Mouse (Mus musculus): Measurements from ENCODE around the gene Nos1ap.
A peak's percentile ranks its signal among the peaks of the same experiment; 100 is the strongest.

The Nos1ap gene

GRCm38 (mm10) chr1:170589219-170590040 lies at the start of gene Nos1ap:
Gene Nos1ap, minus strand, starts transcription at chr1:170589861.
- peak; percentile 91 for DNase-seq

- DNase-seq = no peak
Observed at GRCm38 (mm10) chr1:170638941-170639340, 49.3 kb upstream of the Nos1ap start.

GRCm38 (mm10) chr1:170632856-170633255 lies 43.2 kb upstream of the Nos1ap start:
- DNase-seq = no peak

DNA sequence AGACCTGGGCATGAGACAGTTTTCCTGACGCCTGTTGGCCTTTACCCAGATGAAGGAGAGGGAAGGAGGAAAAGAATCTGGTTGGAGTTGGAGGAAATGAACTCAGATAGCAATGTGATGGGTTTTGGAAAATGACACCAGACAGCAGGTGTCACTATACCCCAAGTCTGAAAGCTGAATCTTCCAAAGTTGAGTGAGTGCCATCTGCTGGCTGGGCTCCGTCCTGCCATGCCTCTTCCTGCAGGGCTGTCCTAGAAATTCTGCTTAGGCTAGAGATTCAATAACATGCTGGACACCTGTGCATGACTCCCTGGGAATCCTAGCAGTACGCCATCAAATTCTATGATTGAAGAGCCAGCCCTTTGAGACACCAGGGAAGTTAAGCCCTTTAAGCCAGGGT lies 42.7 kb upstream of the Nos1ap start:
- DNase-seq = peak; percentile 79

- DNase-seq = no peak
Observed at GRCm38 (mm10) chr1:170631571-170631970, 41.9 kb upstream of the Nos1ap start.

DNA sequence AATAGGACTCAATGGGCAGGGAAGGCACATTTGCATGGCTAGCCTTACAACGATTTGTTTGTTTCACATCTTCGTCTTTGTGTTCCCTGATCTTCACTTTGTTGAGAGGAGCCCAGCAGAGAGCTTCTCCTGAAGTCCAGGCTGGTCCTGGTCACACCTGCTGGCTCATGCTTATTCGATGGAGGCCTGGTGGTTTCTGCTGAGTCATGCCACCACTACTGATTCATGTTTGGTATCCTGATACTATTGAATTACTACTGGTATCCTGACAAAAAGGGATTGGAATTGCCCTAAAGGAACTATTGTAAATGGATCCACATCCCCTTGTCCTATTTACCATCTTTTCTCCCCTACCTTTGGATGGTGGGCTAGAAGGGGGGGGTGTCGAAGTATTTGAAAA lies 40.8 kb upstream of the Nos1ap start:
- DNase-seq = no peak

DNA sequence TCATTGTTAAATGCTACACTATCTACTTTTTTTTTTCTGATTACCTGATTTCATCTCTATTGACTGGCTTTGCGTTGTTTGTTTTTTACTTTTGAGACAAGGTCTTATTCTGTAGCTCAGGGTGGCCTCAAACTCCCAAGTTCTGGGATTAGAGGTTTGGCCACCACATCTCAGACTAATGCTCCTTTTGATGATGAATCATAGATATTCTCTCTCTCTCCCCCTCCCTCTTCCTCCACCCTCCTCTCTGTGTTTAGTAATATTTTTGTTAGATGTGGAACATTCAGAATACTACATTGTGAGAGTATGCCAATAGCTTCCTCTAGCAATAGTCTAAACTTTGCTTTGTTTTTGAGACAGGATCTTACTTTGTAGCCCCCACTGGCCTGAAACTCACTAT lies 33.8 kb upstream of the Nos1ap start:
- no peak for DNase-seq

GRCm38 (mm10) chr1:170622934-170623333 lies 33.3 kb upstream of the Nos1ap start:
- no peak for DNase-seq

DNA sequence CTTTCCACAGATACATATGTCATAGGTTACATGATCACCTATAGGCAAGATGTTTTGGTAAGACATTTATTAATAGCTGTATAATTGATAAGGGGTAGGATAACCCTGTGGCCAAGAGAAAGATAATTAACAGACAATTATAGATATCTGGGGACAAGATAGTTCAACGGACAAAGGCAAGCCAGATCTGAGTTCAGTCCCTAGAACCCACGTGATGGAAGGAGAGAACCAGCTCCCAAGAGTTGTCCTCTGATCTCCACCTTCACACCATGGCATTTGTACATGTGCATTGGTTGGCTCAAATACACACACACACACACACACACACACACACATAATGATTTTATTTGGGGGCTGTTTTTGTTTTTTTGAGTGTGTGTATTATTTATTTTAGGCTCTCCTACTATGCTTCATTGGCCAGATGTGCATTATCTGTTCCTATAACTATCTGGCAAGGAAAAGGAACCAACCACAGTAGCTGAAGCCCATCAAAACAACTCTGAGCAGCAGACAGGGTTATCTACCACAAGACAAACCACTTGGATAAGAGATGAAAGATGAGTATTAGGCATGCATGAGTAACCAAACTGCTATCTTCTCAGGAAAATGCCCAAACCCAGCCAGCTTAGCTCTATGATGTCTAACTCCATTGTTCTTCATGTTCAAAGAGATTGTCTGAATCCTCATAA lies 30.2 kb upstream of the Nos1ap start:
- DNase-seq = no peak

DNA sequence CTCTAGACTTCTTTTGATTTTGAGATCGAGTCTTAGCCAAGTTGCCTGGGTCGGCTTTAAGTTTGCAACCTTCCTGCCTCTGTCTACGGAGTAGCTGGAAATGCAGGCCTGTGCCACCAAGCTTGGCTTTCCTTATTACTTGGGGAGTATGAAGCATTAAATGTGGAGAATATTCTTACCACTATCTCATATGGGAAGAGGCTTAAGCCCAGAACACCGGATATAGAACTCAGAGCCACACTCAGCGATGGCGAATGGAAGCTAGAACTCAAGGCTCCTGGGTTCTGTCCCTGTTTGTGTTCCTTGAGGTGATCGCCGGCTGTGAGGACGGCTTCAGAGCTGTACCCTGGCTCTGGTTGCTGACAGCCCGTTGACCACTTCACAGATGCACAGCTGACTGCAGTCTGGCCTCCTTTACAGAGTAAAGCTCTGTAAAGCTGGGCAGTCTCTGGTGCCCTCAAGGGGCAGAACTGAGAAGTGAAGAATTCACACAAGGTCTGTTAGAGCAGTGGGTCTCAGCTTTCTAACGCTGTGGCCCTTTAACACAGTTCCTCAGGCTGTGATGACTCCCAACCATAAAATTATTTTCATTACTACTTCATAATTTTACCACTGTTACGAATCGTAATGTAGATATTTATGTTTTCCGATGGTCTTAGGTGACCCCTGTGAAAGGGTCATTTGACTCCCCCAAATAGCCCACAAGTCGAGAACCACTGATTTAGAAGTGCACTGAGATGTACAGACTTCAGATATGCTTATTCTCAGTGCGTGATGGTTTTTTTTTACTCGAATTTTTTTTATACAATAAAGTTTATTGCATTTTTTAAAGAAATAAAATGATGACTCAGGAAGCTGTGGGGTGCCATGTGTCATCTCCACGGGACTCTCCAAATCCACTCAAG lies 23.6 kb upstream of the Nos1ap start:
- peak; percentile 65 for DNase-seq

DNA sequence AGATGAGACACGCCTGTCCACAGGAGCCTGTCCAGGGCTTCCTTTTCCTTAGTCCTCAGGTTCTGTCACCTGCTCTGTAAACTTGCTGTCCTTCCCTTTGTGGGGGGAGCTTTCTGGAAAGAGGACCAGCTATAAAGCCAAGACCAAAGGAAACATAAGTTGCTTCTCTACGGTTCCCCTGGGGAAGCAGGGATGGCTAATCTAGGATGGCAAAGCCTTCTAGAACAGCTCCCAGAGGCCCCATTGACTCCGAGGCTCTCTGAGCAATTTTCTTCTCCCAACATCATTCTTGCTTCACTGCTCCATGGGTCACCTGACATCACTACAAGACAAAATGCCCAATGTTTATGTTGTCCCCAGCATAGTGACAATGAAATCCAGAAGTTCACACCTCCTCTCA lies 22.0 kb upstream of the Nos1ap start:
- no peak for DNase-seq

DNA sequence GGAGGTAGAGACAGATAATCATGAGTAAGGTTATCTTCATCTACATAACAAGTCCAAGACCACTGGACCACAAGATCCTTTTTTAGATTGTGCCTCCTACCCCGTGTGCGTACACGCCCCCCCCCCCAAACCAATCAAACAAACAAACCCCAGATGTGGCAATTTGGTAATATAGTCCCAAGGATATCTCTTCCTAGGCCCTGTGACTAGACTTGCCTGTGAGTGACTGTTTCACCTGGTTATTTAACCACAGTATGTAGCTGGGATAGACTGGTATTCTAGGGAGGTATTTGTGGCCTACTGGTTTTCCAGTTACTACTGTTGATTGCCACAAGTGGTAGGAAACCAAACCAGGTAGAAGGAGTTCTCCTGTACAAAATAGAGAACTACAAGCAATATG lies 21.0 kb upstream of the Nos1ap start:
- no peak for DNase-seq

- no peak for DNase-seq
Observed at GRCm38 (mm10) chr1:170610289-170610688, 20.6 kb upstream of the Nos1ap start.

DNA sequence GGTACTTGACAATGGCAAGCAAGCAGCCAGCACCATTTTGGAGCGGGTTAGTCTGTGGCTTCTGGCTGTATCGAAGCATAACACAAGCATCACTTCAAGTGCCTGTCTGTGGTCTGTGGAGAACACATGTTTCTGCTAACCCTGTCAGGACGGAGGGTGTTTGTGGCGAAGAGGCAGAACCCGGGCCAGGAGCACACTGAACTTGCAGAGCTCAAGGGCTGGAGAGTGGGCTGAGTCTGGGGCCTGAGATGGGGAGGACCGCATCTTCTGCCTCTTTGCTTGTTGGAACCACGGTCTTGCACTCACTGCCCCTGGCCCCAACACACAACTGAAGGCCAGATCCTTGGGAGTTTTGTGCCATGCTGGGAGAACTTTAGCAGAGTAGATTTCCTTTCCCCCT lies 20.2 kb upstream of the Nos1ap start:
- no peak for DNase-seq

DNA sequence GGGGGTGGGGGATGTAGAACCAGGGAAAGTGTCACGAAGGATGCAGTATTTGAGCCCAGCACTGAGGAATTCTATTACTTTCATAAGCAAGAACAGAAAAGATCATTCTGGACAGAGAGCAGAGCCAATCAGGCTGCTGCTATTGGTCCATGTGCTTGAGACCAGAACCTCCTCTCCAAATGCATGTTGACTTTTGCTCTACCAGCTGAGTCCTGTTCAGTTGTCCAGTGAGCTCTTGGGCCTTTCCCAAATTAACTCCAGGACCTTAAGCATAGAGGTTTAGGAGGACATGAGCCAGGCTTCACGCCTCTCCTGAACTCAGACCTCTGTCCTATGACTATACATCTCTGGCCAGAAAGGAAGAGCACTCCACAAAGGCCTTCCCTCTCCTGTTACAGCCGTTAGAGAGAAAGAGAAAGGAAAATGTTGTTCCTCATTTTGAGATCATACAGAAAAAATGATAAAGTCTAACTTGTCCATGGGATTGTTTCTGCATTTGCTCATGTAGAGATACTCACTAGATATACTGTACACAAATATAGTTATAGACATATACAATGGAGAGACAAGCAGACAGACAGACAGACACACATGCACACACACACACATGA lies 18.9 kb upstream of the Nos1ap start:
- DNase-seq = no peak

GRCm38 (mm10) chr1:170607231-170607917 lies 17.7 kb upstream of the Nos1ap start:
- no peak for DNase-seq

DNA sequence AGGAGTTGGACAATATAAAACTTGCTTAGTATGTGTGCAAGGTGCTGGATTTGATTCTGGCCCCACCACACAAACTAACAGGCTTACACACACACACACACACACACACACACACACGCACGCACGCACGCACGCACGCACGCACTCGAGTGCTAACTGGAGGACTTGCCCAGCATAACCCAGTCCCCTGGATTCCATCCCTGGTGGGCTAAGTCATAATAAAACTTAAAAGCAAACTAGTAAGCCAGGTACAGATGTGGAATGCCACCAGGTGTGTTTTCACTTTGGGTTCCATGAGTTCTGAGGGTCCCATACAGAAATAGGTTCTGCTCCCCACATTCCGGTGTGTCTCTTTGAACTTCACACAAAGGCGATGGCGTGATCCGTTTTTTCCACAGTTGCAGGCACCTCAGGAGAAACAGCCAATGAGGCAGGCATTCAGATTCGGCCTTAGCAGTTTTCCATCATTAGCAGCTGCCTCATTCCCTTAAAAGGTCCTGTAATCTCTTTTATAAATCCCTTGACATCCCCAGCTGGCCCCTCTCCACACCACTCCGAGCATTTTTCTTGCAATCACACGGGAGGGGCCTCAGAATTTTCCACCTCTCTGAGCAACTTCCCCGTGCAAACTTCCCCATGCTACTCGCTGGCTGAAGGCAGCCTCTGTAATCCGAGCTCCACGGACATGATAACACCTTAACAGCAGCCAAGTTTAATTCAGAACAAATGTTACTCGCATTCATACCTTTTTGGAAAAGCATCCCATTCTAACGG lies 15.8 kb upstream of the Nos1ap start:
- DNase-seq = no peak

DNA sequence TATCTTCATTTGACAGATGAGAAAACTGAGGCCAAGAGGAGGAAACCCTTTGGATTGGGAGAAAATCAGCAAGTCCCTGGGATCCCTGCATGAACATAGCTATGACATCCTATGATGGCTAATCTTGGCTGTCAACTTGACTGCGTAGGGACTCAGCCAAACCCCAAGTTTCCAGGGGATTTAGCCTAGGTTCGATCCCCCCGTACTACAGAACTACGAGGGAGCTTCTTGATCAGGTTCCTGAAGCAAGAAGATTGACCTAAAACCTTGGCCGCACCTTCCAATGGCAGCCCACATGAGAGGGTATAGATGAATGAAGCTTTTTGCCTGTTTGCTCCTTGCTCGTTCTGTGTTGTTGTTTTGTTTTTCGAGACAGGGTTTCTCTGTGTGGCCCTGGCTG lies 4.9 kb upstream of the Nos1ap start:
- DNase-seq = no peak

DNA sequence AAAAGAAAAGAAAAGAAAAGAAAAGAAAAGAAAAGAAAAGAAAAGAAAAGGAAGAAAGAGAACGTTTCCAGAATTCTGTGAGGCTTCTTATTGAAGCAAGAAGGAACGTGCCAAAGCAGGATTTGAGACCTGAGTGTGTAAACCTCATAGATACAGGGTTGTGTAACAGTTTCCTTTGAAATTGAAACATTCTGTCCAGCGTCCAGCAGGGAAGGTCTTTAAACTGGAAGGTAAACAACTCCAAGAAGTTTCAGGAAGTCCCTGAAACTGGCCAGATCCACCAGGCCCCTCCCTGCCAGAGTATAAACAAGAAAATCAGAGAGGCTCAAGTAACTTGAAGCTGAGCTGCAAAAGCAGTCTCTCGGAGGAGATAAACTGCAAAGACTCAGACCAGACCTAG lies 870 bp upstream of the Nos1ap start:
- no peak for DNase-seq

DNA sequence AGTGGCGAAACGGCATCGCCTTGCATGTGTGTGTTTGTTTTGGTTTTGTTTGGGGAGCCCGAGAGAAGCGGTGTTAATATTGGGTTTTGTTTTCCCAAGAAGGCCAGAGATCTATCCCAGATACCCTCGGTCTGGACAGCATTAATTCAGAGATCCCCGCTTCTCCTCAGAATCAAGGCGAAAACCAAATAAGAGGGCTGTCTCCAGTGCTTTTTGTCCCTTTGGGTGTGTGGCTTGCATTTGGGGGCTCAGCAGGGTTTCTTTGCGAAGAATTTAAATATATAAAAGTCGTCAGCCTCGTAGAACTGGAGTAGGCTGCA lies 340 bp upstream of the Nos1ap start:
- no peak for DNase-seq

DNA sequence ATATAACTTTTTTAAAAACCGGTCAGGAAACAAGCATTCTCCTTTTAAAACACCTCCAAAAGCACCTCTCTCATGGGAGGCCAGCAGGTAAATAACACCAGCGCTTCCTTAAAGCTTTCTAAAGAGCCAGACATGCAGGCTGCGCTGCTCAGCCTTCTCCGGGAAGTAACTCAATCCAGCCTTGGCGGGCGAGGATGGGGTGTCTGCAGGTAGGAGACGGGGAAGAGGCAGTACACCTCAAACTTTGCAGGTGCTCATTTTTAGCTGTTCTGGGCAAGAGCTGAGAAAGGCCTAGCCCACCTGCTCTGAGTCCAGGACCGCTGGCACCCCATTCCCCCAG lies 812 bp downstream of the Nos1ap start:
- no peak for DNase-seq

DNA sequence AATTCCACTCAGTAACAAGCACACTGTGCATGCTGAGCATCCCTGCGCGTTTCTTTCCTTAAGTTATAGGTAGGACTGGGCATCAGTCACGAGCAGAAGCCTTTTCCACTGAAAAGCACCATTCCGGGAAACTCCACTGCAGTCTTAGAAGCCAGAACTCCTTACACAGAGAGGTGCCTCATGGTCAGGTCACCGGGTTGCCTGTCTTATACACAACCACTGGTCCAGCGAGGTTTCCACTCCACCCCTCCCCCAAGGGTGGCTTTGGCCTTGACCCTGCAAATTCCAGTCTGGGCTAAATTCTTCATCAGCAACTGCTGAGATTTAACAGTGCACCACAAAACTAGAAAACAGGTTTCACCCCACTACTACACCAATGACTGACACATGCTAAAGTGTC lies 1.3 kb downstream of the Nos1ap start:
- DNase-seq = no peak
